Mouse (Mus musculus): Measurements from ENCODE around the gene Crispld2.

GRCm38 (mm10) chr8:120002348-120002747 is 10.1 kb downstream of the Crispld2 start:
- TF ChIP-seq ZMIZ1 (IDR thresholded peaks at IDR 0.05; ENCODE audit: low read depth, low read length) (no peak), HCFC1 (IDR thresholded peaks at IDR 0.05; ENCODE audit: low read depth, low read length) (no peak), KAT2A (conservative IDR thresholded peaks at IDR 0.05; ENCODE audit: low read depth, low read length) (no peak), POLR2AphosphoS5 (IDR thresholded peaks at IDR 0.05; ENCODE audit: borderline replicate concordance, low read depth, low read length) (no peak)

Data from MEL (cell line).